Mouse (Mus musculus) cerebellum, postnatal 10 days (tissue): Measurements from ENCODE around the gene Arpc1a.

ENCODE experiments used
- DNase-seq, 2 experiments: peaks; one replicate each; pipeline ENCODE4 v3.0.0; 2021; ENCODE audit warnings: mixed read lengths in 2 of 2

Arpc1a gene

GRCm38 (mm10) chr5:145140611-145141010 is 57.0 kb downstream of the Arpc1a start:
- peak in 1 of 2 experiments; percentile 22 for DNase-seq

- DNase-seq = no peak
Measured at GRCm38 (mm10) chr5:145147748-145148147, 64.1 kb downstream of the Arpc1a start.

- DNase-seq = no peak
Measured at GRCm38 (mm10) chr5:145149294-145149693, 65.7 kb downstream of the Arpc1a start.

GRCm38 (mm10) chr5:145152690-145153089 is 69.1 kb downstream of the Arpc1a start:
- DNase-seq = no peak
